Mouse (Mus musculus) R1 (cell line): Measurements from ENCODE around the gene Glcci1.
"Not testable (repeated sequence)": the region's sequence is repeated elsewhere in the genome, so short reads cannot be mapped to it uniquely, and the experiment has no call there.

Source experiments
- DNase-seq: peaks from one replicate; pipeline ENCODE4 v3.0.0-alpha.2; 2018; ENCODE audit warnings: low read depth, low spot score

Gene Glcci1

DNA sequence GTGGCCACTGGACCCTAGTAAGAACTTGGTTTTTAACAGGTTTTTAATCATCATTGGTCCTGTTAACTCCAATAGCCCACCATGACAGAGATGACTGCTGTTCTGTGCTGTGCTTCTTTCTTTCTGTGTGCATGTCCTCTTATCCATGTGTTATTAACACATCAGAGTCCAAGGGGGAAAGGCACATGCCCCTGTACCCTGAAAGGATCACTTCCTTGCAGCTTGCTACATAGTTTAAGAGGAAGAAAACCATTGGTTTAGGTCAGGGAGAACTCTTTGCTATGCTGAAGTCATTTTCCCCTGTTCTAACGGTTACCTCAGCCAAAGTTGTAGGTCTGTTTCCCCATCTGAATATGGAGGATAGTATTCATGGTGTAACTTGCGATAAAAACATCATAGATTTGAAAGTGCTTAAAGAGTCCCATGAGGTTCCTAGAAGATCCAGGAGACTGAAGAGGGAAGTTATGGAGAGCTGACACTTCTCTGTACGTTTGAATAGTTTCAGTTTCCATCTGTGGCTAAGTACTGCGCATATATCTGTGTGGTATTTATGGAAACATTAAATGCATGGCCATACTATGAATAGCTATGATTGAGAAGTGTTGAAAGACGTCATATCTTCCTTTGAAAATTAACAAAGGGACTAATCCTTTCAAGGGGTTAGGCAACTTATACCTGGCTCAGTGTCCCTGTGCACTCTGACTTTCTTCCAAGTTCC is 14.1 kb upstream of the Glcci1 start:
- no peak for DNase-seq

DNA sequence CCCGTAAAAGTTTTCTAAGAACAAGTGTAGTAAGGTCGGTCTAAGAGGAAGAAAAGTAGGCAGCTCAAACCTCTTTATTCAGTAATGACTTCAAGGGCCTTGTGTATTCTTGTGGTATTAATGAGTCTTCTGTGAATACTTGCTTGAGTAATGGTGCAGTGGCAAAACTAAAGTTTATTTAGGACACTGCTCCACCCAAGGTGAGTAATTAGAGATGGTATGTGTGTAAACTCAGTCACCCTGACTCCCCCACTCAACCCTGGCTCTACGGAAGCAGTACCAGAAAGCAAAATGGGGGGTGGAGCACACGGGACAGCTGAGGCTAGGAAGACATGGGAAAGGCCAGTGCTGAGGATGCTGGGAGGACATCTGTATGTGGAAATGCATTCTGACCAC is 13.6 kb upstream of the Glcci1 start:
- DNase-seq: no peak

DNA sequence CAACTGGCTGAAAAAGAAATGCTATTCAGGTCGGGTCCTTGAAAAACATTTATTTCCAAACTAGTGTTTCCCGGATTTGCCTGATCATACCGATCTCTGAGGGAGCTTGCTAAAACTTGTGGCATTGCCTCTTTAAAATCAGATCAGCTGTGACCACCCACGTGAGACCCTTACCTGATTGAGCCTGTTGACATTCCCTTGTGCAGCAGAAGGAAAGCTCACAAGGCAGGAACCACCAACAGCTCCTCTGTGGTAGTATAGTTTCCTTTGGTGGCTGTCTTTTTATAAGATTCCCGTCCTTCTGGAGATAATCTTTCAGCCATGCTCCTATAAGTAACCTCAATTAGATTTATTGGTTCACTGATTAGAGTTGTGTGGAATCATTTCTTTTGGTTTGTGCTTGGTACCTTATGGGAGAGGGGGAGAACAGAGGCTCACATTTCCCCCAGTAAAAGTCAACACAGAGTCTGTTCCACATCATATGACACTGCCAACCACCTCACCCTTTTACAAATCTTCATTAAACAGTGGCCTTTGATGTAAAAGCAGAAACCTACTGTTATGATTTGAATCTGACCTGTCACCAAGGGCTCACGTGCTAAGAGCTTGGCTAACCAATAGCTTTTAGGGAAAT is 12.0 kb upstream of the Glcci1 start:
- DNase-seq: no peak

DNA sequence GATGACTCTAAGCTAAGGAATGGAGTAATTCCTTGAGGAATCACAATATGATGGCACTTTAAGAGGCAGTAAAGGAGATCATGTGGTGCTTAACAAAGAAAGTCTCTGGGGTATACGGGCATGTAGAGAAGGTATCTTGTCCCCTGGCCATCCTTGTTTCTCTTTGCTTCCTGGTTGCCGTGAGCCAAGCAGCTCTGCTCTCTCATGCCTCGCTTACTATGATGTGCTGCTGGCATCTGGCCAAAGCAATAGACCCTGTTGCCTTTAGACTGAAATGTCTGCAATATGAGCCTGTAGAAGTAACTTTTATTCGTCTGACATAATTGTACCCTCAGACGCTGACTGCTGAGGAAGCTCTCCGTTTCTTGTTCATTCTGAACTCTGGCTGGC is 11.5 kb upstream of the Glcci1 start:
- DNase-seq: no peak

DNA sequence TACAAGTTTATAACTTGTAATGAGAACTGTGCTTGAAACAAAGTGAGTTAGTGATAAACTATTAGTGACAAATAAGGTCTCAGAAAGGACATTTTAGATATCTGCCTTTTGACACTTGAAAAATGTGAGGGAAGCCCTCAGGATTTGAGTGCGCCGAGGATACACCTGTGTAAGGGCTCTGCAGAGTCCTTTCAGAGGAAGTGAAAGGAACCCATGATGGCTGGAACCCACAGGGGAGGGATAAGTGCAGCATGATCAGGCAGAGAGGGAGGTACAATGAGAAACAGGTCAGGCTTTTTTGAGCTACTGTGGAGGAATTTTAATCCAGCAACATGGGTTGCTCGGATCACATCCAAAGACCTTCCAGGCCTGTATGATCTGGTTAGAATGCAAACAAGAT is 10.4 kb upstream of the Glcci1 start:
- no peak for DNase-seq

DNA sequence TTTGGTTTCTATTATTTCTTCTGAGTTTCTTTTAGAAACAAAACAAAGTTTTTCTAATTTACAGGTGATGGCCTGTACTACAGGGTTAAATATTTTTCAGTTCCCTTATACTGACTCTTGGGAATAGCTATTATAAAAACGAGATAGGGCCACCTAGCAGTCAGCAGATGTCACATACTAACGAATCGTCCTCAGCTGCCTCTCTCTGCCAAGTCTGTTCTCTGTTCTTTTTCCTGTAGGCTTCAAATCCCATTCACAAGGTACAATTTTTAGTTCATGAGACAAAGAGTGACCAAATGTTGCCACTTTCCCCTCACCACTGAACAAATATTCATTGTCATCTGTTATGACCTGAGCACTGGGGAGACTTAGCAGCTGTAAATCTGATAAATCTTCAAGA is 5.4 kb upstream of the Glcci1 start:
- no peak for DNase-seq

DNA sequence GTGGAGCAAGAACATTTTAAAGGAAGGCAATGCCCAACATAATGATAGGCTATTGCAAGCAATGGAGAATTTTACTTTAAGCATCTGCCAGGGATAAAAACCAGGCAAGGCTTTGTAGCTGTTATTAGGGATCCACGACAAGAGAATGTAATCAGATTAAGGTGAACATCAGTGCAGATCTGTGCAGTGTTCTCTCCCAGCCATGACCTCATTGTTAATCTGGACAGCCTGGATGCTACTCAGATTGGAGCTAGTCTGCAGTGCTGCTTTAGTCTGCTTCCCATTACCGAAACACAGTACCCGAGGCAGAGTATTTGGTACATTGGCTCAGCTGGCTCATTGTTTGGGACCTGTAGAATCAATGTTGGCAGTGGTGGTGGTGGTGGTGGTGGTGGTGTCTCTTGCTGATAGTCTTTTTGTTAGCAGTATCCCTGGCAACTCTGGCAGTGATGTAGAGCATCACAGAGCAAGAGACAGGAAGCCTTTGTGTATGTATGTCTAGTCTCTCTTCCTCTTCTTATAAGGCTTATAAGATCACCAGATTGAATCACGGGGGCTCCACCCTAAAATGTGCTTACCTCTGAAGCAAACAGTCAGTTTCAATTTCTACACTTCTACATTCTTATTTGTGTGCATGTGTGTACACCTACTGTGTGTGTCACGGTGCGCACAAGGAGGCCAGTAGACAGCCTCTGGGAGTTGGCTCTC is 4.7 kb upstream of the Glcci1 start:
- no peak for DNase-seq

DNA sequence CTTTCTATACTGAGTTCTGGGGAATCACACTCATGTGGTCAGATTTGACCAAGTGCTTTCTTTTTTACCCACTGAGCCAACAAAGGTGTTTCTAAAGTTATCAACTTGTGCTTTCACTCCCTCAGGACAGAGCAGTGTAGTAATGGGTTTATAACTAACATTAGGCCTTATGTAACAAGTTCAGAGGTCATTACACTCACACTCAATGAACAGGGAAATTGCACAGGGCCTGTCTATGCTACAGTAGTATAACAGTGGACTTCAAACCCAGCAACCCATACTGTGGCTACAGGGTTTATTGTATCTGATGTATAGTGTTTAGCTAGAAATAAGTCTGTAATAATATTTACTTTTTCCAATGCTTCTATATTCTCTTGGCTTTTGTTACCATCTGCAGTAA is 2.8 kb upstream of the Glcci1 start:
- DNase-seq: no peak

DNA sequence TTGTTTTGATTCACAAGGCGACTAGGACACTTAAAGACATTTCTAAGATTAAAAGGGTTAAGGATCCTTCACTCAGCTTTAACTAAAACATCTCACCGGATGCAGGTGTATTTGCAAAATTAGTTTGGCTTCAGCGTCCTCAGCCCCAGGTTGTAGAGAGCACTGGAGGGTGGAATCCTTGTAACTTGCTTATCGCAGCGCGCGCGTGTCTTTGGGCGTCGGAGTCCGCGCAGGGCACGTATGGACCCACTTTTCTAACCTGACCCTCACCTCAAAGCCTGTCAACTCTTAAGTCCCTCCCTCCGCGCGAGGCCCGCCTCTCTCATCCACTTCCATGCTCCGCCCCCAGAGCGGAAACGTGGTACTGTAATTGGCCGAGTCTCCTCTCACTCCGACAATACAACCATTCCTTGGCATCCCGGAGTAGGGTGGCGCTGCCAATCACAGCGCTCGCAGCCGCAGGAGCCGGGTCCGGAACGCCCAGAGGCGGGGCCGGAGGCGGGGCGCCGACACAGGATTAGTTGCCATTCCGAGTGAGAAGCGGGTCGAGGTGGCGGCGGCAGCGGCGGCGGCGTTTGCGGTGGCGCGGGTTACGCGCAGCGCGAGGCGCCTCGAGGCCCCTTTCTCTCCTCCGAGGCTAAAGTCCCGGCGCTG is 390 bp upstream of the Glcci1 start:
- DNase-seq: peak; percentile 99

DNA sequence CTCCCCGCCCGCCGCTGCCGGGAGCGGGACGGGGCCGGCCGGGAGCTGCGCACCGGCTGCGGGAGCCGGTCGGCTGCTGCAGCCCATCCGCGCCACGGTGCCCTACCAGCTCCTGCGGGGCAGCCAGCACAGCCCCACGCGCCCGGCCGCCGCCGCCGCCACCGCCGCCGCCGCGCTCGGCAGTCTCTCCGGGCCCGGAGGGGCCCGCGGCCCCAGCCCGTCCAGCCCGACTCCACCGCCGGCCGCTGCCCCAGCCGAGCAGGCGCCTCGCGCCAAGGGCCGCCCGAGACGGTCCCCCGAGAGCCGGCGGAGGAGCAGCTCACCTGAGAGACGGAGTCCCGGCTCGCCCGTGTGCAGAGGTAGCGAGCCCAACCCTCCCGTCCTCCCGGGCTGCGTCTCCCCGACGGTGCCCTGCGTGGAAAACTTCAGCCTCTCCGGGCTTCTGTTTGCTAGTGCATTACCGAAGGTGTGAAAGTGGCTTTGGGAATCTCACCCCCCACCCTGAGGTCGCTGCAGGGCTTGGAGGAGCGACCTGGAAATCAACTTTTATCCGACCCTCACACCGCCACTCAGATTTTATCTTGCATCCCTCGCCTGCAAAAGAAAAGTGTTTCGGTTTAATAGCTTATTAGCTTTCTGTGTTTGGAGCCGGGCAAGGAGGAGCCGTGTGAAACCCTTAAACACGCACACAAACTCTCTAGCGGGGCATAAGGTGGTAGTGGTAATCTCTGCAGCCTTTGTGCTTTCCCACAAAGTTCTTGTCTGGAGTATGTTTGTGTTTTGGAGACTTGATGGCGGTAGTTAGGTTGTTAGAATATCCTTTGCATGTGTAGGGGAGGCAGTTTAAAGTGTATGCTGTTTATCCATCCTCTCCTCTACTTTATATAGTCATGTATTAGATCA is 812 bp downstream of the Glcci1 start:
- DNase-seq: peak; percentile 44

DNA sequence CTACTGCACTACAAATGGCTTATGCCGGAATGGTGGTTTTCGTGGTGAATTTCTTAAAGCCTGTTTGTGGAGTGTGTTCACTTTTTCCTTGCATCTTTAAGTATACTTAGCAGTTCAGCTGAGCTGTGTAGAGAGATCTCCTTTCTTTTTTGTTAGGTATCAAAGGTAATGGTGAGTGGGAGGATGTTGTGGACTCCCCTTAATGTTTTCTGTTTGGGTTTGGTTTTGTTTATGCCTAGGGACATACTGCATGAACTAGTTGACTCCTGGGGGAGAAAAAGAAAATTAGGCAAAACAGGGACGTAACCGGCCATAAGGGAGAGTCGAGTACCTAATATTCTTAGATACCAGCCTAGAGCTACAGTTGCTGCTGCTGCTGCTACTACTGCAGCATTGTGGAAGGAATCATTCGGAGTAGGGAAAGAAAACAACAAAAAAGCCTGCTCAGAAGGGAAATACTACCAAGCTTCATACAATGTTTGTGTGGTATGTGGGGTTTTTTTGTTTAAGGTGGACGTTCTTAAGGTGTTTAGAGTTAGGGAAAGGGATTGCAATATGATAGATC is 1.5 kb downstream of the Glcci1 start:
- no peak for DNase-seq

DNA sequence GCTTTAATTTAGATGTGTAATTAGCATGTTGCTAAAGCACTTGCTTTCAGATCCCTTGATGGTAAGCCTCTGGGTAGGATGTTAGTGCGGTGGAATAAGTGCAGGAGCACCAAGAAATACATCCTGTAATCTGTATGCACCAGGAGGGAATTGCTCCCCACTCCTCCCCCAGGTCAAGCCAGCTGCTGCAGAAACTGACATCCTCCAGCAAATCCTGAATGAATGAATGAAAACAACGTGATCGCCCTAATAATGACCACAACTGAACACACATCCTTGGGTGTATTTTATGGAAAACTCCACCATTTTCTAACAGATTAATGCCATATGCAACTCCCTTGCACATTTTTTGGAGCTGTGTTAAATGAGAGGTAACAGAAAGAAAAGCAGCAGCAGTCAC is 2.0 kb downstream of the Glcci1 start:
- DNase-seq: no peak

DNA sequence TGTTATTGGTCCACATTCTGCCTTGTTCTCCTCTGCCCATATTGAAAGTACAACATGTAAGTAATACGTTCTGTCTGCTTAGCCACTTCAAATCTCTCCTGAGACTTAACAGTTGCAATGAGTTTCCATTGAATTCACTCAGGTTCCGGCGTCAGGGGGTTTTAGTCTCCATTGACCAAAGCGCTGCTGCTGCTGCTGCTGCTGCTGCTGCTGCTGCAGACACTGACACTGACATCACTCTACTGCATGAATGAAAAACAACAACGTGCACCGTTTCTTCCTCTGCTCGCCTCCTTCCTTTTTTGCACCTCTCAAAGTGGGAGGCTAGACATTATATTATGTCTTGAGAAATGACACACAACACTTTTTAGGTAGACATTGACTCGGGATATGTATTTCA is 3.0 kb downstream of the Glcci1 start:
- DNase-seq: no peak

DNA sequence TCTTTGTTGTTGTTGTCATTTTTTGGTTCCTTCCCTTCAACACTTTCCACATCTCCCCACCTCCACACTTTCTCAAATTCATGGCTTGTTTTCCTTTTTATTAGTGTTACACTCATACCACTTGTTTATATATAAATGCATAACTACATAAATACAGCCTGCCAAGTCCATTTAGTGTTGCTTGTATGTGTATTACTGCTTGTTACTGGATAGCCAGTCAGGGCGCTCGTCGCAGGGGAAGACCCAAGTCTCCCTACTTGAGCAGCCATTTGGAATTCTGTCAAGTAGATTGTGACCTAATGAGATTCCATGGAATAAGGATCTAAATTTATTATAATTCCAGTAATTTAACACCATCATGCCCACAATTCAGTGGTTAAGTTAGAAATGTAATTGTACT is 10.3 kb downstream of the Glcci1 start:
- no peak for DNase-seq

DNA sequence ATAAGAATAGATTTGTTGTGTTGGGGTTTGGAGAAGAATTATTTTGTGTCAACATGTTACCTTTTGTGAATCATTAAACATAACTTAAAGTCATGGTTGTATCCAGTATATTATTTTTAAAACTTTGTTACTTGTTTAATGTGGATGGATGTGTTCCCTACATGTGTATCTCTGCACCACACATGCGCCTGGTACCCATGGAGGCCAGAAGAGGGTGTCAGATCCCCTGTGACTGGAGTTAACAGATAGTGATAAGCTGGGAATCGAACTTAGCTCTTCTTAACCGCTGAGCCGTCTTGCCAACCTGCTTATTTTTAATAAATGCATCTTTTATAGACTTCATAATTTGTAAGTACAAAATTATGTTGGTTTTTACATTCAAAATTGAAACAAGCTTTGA is 11.8 kb downstream of the Glcci1 start:
- DNase-seq: no peak

DNA sequence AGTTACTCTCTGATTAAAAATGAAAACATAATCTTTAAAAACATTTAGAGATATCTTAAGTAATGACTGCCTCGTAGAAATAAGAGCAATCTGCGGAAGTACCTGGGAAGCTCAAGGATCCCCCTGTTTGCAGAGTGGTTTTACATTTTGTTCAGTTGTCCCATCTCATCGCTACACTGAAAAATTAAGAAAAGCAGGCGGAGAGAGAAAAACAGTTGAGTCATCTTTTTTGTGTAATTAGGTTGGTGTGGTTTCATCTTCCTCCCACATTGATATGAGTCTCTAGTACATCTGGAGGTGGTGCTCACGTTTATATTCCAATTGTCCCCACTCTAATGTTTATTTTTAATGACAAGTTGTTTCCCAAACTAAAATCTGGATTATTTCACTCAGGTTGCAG is 15.3 kb downstream of the Glcci1 start:
- no peak for DNase-seq

DNA sequence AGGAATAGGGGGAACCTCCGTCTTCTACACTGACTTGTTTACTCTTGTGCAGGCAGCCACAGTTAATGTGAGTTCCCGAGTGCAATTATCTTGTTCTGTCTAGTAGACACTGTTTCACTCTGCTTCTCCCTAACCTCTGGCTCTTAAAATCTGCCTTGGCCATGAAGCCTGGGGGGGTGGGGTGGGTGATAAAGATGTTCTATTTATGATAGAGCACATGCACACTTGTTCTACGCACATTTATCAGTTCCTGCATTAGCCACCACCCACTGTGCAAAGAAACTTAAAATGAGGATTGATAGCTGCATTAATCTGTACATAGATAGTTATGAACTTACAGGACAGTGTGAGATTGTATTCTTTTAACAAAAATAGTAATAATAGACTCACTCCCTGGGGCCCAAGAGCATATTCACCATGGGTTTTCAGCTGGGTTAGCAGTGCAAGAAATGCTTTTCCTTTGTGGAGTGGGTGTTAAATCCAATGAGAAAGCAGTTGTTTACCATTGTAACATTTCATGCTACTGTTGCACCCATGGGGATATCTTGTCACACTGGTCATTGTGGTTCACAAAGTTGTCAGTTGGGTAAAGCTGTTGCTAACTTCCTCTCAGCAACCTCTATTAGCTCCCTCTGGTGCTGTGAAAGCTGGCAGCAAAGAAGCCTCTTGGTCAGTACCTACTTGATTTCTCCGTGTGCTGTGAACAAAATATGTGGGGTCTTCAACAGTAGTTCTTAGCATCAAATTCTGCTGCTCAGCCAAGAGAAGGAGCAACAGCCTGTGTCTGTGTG is 21.9 kb downstream of the Glcci1 start:
- no peak for DNase-seq

DNA sequence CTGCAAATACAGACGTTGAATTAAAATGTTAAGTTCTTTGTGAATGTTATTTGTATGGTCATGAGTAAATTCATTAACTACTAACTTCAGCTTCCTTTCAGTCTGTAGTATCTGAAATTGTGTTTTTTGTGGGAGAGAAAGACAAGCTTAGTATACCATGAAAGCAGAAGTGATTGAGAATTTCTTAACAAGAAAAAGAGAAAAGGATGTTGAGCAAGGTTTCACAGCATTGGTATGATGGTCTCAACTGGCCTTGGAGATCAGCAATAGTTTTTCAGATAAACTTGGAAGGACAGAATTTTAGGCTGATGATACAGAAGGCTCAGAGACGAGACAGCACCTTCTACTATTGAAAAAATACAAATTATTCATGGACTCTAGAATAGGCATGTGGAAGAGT is 27.5 kb downstream of the Glcci1 start:
- DNase-seq: no peak

DNA sequence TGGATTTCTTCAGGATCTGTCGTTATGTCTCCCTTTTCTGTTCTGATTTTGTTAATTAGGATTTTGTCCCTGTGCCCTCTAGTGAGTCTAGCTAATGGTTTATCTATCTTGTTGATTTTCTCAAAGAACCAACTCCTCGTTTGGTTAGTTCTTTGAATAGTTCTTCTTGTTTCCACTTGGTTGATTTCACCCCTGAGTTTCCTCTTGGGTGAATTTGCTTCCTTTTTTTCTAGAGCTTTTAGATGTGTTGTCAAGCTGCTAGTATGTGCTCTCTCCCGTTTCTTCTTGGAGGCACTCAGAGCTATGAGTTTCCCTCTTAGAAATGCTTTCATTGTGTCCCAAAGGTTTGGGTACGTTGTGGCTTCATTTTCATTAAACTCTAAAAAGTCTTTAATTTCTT is 32.1 kb downstream of the Glcci1 start:
- DNase-seq: not testable (repeated sequence)

DNA sequence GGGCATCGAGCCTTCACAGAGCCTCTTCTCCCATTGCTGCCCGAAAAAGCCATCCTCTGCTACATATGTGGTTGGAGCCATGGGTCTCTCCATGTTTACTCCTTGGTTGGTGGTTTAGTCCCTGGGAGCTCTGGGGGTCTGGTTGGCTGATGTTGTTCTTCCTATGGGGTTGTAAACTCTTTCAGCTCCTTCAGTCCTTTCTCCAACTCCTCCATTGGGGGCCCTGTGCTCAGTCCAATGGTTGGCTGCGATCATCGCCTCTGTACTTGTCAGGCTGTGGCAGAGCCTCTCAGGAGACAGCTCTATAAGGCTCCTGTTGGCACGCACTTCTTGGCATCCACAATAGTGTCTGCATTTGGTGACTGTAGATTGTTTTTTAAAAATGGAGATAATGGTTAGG is 35.4 kb downstream of the Glcci1 start:
- no peak for DNase-seq
